In the genomic region with DNA sequence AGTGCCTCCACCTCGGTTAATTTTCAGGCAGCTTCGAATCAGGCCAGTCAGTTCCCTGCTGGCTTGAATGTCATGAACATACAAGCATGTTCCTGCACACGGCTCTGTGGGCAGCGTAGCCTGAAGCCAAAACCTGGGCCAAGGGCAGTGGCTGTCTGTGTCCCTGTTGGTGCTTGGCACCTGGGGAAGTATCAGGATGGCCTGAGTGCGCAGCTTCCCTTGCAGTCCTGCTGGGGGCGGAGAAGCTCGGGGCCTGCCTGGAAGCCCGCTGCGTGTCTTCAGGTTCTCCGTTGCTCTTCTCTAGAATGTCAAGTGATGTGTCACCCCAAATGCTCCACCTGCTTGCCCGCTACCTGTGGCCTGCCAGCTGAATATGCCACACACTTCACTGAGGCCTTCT, we compare ENCODE assay signal across 13 mouse cellular contexts.
"Had no signal": no experiment of that assay in that cellular context is flagged by ENCODE, and none has a peak within 500 bp of the region (broad histone marks: within the 10 kb centered on the region; RNA-seq: fewer than 3 reads in every experiment).

No protein-coding gene starts in this region.

- DNase-seq: kidney, adult 9 months; kidney, postnatal 14 days; layer of hippocampus, adult 9-11 months; liver; lung, adult 18-20 months; lung, postnatal 10 days; lung, postnatal 36 days; midbrain, embryonic 14.5 days; right cerebral cortex, adult 18-20 months; right cerebral cortex, postnatal 14 days; right cerebral cortex, postnatal 4 days; thymus, postnatal 25 days had no signal

- ATAC-seq: liver, embryonic 12.5 days had no signal
